Mouse (Mus musculus) cerebellum, postnatal 25 days (tissue): ENCODE data around the gene 2310007B03Rik.

Experiments used
- DNase-seq, 2 experiments: peaks; one replicate each; pipeline ENCODE4 v3.0.0; 2021; ENCODE audit warnings: mixed read lengths in 2 of 2

Gene 2310007B03Rik

GRCm38 (mm10) chr1:93159566-93160500, 915 bp downstream of the 2310007B03Rik start:
- DNase-seq = peak; percentile 37 to 66

DNA sequence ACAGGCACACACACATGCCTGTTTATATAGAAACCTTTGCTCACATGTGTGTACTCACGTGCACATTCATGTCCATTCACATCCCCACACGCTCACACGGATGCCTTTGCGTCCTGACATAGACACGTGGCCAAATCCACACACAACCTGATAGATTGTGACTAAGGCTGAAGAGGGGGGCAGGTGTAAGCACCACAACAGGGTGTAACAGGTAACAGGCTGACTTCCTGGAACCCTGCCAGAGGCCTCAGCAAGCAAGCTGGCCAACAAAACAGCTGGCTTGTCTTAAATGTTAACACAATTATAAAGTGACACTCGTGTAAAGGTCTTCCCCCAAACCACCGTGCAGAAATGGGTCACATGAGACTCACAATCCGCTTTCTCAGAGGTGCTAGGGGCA, 1.8 kb downstream of the 2310007B03Rik start:
- DNase-seq = no peak

GRCm38 (mm10) chr1:93157566-93157965, 3.2 kb downstream of the 2310007B03Rik start:
- DNase-seq = peak in 1 of 2 experiments; percentile 26

GRCm38 (mm10) chr1:93150907-93151661, 9.7 kb downstream of the 2310007B03Rik start:
- DNase-seq = no peak

- DNase-seq = no peak
Observed at GRCm38 (mm10) chr1:93144176-93144575, 16.6 kb downstream of the 2310007B03Rik start.

- DNase-seq = no peak
Observed at GRCm38 (mm10) chr1:93142871-93143270, 17.9 kb downstream of the 2310007B03Rik start.

DNA sequence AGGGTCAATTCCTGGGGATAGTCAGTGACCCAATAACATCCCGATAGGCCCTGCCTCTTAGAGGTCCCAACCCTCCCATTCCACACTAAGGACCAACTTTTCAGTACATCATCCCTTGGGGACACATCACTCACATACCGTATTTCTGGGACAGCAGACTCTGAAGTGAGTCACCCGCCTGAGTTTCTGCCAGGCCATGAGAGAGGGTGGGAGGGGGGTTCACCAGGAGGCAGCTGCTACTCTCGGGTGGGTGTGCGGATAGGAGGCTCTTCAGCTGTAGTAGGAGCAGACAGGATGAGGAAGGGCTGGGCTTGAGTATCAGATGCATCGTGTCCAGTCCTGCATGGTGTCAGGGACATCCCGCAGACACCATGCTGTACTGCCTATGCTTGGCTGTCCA, 21.0 kb downstream of the 2310007B03Rik start:
- no peak for DNase-seq

GRCm38 (mm10) chr1:93138534-93138933, 22.2 kb downstream of the 2310007B03Rik start:
- peak in 1 of 2 experiments; percentile 34 for DNase-seq

DNA sequence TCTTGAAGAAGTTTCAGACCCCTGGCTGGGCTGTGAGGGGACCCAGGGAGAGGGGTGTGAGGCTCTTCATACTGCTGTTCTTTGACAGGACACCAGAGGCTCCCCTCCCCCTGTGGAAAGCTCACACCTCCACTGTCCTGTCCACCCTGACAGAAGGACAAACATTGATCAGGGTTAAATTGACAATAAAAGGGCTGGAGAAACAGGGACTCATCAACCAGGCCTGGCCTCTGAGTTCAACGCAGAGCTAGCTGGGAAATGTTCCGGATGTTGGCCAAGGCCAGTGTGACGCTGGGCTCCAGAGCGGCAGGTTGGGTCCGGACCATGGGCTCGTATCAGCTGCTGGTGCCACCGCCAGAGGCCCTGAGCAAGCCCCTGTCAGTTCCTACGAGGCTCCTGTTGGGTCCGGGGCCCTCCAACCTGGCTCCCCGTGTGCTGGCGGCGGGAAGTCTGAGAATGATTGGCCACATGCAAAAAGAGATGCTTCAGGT, 25.7 kb downstream of the 2310007B03Rik start, which contains the start of gene Agxt:
Agxt (plus strand) TSS at position 205 of the 491 bp plus-strand sequence.
- DNase-seq = no peak

DNA sequence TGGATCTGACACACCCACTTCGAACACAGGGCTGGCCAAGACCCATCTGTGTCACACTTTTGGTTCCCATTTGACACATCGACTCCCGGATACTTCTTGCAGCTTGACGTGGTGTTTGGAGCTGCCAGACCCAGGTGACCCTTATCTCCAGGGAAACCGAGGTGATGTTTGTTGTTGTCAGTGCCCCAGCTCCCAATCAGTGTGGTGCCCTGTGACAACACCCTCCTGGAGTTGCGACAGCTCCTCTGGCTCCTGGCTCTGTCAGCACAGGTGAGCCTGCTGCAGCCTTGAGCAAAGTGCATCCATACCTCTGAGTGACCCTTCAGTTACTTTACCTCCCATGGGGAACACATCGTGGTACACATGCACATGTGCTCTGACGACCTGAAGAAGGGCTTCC, 28.1 kb downstream of the 2310007B03Rik start:
- DNase-seq = no peak

- DNase-seq = no peak
Observed at GRCm38 (mm10) chr1:93130242-93130983, 30.3 kb downstream of the 2310007B03Rik start.

GRCm38 (mm10) chr1:93128710-93129349, 31.9 kb downstream of the 2310007B03Rik start:
- DNase-seq = peak; percentile 74 to 85

GRCm38 (mm10) chr1:93128209-93128608, 32.5 kb downstream of the 2310007B03Rik start:
- DNase-seq = no peak

DNA sequence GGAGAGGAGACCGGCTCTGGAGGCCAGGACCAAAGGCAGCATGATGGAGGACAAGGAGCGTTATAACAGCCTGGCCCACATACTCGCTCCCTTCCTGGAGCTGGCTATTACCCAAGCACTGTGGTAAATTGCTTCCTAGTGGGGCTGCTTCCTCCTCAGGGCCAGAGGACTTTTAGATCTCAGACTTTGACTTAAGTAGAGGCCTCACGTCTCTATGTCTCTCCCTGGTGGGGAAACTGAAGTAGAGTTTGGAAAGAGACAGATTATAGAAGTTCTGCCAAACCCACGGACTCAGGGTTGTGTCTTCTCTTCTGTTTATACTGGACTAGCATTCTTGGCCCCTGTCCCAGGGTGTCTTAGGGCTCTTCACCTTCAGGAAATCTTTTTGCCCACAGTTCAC, 35.5 kb downstream of the 2310007B03Rik start:
- DNase-seq = no peak

DNA sequence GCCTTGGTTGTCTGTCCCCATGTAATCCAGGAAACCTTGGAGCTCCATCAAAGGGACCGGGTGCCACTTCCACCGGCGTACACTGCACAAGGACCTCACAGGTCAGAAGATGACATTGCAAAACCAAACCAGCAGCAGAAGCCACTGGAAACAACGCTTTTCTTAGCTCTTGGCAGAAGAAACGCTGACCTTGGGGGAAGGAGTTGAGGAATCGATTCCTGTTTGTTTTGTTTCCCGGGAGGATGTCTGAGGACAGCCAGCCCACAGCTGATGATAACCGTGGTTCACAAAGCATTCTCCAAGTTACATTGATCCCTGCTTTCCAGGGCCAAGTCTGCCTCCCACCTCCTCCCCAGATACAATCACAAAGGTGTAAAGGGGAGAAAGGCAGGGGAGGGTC, 36.7 kb downstream of the 2310007B03Rik start:
- DNase-seq = no peak

DNA sequence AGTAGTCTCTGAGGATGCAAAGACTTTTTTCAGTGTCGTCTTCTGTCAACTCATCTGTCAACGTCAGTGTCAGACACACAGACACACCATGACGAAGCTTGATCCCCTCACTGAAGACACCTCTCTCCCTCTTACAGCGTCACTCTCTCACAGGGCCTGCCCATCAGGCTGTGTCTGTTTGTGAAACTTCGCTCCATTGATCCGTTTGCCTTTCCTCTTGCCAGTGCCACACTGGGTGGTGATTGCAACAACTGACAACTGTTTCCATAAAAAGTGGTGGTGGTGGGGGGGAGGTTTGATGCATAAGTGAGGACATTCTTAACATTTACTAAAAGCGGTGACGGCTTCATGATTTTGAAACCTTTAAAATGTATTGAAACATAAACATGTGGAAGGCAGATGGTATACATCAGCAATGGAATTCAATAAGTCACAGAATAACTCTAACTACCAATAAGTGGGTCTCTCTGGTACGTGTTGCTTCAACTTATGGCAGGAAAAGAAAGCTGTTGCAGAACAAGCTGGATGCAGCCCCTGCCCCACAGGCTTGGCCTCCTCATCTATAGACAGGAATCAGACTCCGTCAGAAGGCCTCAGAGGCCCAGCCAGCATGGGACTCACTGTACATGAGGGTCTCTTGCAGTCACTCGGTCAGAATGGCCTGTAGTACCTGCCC, 37.4 kb downstream of the 2310007B03Rik start:
- no peak for DNase-seq

DNA sequence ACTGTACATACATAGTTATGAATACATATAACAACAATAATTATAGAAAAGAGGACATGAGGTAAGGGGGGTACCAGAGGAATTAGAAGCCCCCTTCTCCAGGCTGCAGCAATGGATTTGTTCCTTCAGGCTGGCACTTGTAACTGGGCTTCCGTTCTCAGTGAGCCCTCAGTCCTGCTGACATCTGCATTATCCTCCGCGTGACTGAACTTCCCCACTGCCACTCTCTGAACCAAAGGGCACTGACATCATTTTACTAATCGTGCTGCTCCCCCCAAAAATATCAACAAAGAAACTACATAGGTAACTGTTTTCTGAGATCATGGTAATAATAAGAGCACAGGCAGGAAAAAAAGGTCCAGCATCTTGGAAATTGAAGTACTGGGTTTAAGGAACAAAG, 41.9 kb downstream of the 2310007B03Rik start:
- no peak for DNase-seq

DNA sequence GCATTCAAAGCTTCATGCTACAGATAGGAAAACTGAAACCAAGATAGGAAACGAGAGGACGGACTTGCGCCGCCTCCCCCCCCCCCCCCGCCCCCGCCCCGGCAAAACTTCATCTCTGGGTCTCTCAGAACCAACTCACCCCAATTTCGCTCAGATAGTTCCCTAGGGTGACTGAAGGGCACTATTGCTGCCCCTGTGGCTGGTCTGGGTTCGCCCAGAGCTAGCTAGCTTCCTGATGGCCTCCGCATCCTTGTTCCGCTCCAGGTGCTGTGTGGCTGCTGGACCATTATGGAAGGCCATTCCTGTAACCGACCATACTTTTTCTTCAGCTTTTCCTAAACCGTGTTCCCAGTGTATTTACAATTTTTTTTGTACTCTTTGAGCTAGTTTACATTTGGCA, 45.3 kb downstream of the 2310007B03Rik start:
- no peak for DNase-seq

GRCm38 (mm10) chr1:93114713-93115463, 45.9 kb downstream of the 2310007B03Rik start:
- peak; percentile 73 to 86 for DNase-seq

GRCm38 (mm10) chr1:93102700-93103099, 58.0 kb downstream of the 2310007B03Rik start:
- no peak for DNase-seq

GRCm38 (mm10) chr1:93101571-93102061, 59.1 kb downstream of the 2310007B03Rik start, which contains the start of gene Kif1a:
TSS of gene Kif1a (minus strand) at chr1:93101951.
- DNase-seq = peak; percentile 92 to 94
